Mouse (Mus musculus): Measurements from ENCODE around the gene Hsh2d. TPM values are rescaled to one million over a fixed set of nuclear protein-coding genes. Genes with fewer than 3 reads are reported as not detected.

Gene Hsh2d
- polyA plus RNA-seq, 2 experiments: 0.10 to 0.28 TPM

DNA sequence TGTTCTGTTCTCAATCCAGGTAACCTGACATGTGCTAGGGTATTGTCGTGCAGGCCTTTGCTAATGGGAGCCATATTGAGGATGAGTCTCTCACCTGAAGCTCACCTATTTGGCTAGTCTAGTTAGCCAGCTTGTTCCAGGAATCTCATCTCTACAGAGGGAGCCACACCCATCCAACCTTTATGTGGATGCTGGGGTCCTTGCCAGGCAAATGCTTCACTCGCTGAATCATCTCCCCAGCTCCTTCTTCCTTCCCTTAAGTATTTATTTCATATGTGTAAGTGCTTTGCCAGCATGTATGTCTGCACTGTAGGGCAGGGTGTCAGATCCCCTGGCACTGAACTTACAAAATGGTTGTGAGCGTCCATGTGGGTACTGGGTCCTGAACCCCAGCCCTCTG is 42.9 kb upstream of the Hsh2d start:
- Histone ChIP-seq H3K27ac (replicated peaks; ENCODE audit: low read depth, low read length) (no peak overlapping the region), H3K36me3 (ENCODE audit: control insufficient read depth, insufficient read depth, low read length) (peaks cover 96% of the 10 kb centered on the region), H3K27me3 (ENCODE audit: control insufficient read depth, insufficient read depth, low read length) (no peaks in the 10 kb centered on the region), H3K4me3 (replicated peaks; ENCODE audit: low read length) (no peak overlapping the region), H3K9ac (ENCODE audit: low read depth, low read length, severe bottlenecking) (no peak overlapping the region), H3K4me1 (ENCODE audit: control insufficient read depth, insufficient read depth, low read length) (no peaks in the 10 kb centered on the region), H3K4me2 (replicated peaks; ENCODE audit: low read depth, low read length, severe bottlenecking) (no peak overlapping the region), H3K9me3 (ENCODE audit: control insufficient read depth, low read length) (no peaks in the 10 kb centered on the region)
- WGBS: 96% methylated on average over 3 of the region's 3 CpGs
- TF ChIP-seq POLR2A (IDR thresholded peaks at IDR 0.05; ENCODE audit: borderline replicate concordance, extremely low read depth, insufficient read depth, insufficient read length): no peak
- DNase-seq (ENCODE audit: low spot score) (no peak), ATAC-seq (ENCODE audit: low FRiP score, low read depth) (no peak)

DNA sequence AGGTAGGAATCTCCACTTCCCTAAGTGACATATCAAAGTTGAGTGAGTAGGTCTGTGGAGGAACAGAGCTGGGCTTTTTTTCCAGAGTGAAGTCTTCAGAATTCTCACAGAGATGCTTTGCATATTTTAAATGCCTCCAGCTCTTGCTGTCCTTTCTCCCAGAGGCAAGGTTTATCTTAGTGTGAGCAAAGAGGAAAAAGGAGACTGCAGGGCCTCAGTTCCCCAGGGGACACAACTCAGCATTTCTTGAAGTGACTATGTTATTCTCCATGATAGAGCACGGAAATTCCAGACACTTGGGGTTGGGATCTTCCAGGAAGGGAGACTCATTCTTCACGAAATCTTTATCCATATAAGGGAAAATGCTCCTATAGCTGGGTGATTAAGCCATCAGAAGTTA is 42.2 kb upstream of the Hsh2d start:
- DNase-seq (ENCODE audit: low spot score) (no peak), ATAC-seq (ENCODE audit: low FRiP score, low read depth) (no peak)
- Histone ChIP-seq H3K9me3 (ENCODE audit: control insufficient read depth, low read length) (no peaks in the 10 kb centered on the region), H3K4me1 (ENCODE audit: control insufficient read depth, insufficient read depth, low read length) (no peaks in the 10 kb centered on the region), H3K9ac (ENCODE audit: low read depth, low read length, severe bottlenecking) (no peak overlapping the region), H3K4me2 (replicated peaks; ENCODE audit: low read depth, low read length, severe bottlenecking) (no peak overlapping the region), H3K36me3 (ENCODE audit: control insufficient read depth, insufficient read depth, low read length) (peaks cover 95% of the 10 kb centered on the region), H3K27ac (replicated peaks; ENCODE audit: low read depth, low read length) (no peak overlapping the region), H3K27me3 (ENCODE audit: control insufficient read depth, insufficient read depth, low read length) (no peaks in the 10 kb centered on the region), H3K4me3 (replicated peaks; ENCODE audit: low read length) (no peak overlapping the region)
- 90% methylated on average over 2 of the region's 2 CpGs for WGBS
- TF ChIP-seq POLR2A (IDR thresholded peaks at IDR 0.05; ENCODE audit: borderline replicate concordance, extremely low read depth, insufficient read depth, insufficient read length): no peak

DNA sequence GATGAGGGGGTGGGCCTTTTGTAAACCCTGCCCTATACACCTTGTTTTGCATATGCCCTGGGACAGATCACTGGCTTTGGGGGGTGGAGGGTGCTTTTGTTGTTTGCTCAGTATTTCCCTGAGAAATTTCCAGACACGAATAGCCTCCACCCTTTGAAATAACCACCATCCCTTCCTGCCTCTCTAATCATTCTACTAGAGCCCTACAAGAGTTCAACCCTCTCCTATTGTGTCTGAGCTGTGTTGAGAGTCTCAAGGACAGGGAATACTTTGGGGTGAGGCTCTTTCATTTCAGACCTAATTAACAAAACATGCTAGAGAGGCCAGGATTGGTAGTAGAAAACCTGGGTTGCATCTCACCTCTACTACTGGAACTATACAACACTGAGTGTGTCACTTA is 40.4 kb upstream of the Hsh2d start:
- peaks cover 84% of the 10 kb centered on the region for H3K36me3 ChIP-seq (ENCODE audit: control insufficient read depth, insufficient read depth, low read length)
- ATAC-seq (ENCODE audit: low FRiP score, low read depth) (no peak), DNase-seq (ENCODE audit: low spot score) (no peak)
- H3K4me1 ChIP-seq (ENCODE audit: control insufficient read depth, insufficient read depth, low read length): no peaks in the 10 kb centered on the region
- H3K27me3 ChIP-seq (ENCODE audit: control insufficient read depth, insufficient read depth, low read length): no peaks in the 10 kb centered on the region
- H3K4me2 ChIP-seq (replicated peaks; ENCODE audit: low read depth, low read length, severe bottlenecking): no peak overlapping the region
- H3K9me3 ChIP-seq (ENCODE audit: control insufficient read depth, low read length): no peaks in the 10 kb centered on the region
- no peak overlapping the region for H3K9ac ChIP-seq (ENCODE audit: low read depth, low read length, severe bottlenecking)
- no peak overlapping the region for H3K27ac ChIP-seq (replicated peaks; ENCODE audit: low read depth, low read length)
- 81% methylated on average over 1 of the region's 1 CpGs for WGBS
- TF ChIP-seq POLR2A (IDR thresholded peaks at IDR 0.05; ENCODE audit: borderline replicate concordance, extremely low read depth, insufficient read depth, insufficient read length): no peak
- H3K4me3 ChIP-seq (replicated peaks; ENCODE audit: low read length): no peak overlapping the region

DNA sequence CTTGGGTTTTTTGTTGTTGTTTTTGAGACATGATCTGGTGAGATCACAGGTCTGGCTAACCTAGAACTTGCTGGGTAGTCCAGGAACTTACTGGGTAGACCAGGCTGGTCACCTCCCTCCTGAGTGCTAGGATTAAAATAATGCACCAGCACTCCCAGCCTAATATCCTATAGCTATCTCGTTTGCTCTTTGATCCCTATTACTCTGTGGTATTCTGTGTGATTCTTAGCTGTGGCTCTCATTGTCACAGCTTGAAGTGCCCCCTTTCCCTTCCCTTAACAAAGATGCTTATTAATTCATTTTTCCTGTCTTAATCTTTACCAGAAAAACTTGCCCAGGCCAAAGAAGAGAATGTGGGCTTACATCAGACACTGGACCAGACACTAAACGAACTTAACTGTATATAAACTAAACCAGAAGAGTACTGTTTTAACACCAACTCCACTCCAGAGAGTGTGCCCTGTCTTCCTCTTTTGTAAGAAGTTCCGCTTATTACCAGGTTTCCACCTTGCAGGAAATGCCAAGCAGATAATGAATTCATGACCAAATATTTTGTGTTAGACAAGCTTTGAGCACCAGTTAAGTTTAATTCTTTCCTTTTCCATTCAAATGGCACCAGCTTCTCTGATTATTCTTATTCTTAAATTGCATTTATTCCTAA is 37.9 kb upstream of the Hsh2d start:
- no peaks in the 10 kb centered on the region for H3K4me1 ChIP-seq (ENCODE audit: control insufficient read depth, insufficient read depth, low read length)
- no peak overlapping the region for H3K4me2 ChIP-seq (replicated peaks; ENCODE audit: low read depth, low read length, severe bottlenecking)
- peaks cover 59% of the 10 kb centered on the region for H3K36me3 ChIP-seq (ENCODE audit: control insufficient read depth, insufficient read depth, low read length)
- no peaks in the 10 kb centered on the region for H3K27me3 ChIP-seq (ENCODE audit: control insufficient read depth, insufficient read depth, low read length)
- no peak for TF ChIP-seq POLR2A (IDR thresholded peaks at IDR 0.05; ENCODE audit: borderline replicate concordance, extremely low read depth, insufficient read depth, insufficient read length)
- H3K9me3 ChIP-seq (ENCODE audit: control insufficient read depth, low read length): no peaks in the 10 kb centered on the region
- no peak overlapping the region for H3K4me3 ChIP-seq (replicated peaks; ENCODE audit: low read length)
- no peak overlapping the region for H3K27ac ChIP-seq (replicated peaks; ENCODE audit: low read depth, low read length)
- WGBS: 81% methylated on average over 3 of the region's 3 CpGs
- DNase-seq (ENCODE audit: low spot score): no peak
- ATAC-seq (ENCODE audit: low FRiP score, low read depth): no peak
- no peak overlapping the region for H3K9ac ChIP-seq (ENCODE audit: low read depth, low read length, severe bottlenecking)

DNA sequence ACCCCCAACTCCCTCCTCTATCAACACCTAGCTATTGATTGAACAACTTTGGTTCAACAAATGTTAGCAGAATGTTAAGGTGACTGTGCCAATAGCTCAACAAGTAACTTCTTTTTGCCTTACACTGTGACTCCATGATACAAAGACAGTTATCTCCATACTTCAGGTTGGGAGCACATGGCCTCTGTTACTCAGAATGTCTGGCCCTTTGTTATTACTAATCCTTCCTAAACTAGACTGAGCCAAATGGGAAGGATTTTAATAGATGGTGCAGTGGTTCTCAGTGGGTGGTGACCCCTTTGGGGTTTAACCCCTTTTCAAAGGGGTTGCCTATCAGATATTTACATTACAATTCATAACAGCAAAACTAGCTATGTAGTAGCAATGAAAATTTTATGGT is 36.1 kb upstream of the Hsh2d start:
- H3K27me3 ChIP-seq (ENCODE audit: control insufficient read depth, insufficient read depth, low read length): no peaks in the 10 kb centered on the region
- no peak overlapping the region for H3K9ac ChIP-seq (ENCODE audit: low read depth, low read length, severe bottlenecking)
- H3K4me3 ChIP-seq (replicated peaks; ENCODE audit: low read length): no peak overlapping the region
- no peak overlapping the region for H3K27ac ChIP-seq (replicated peaks; ENCODE audit: low read depth, low read length)
- no peaks in the 10 kb centered on the region for H3K9me3 ChIP-seq (ENCODE audit: control insufficient read depth, low read length)
- TF ChIP-seq POLR2A (IDR thresholded peaks at IDR 0.05; ENCODE audit: borderline replicate concordance, extremely low read depth, insufficient read depth, insufficient read length): no peak
- ATAC-seq (ENCODE audit: low FRiP score, low read depth): no peak
- no peak overlapping the region for H3K4me2 ChIP-seq (replicated peaks; ENCODE audit: low read depth, low read length, severe bottlenecking)
- no peaks in the 10 kb centered on the region for H3K4me1 ChIP-seq (ENCODE audit: control insufficient read depth, insufficient read depth, low read length)
- DNase-seq (ENCODE audit: low spot score): no peak
- H3K36me3 ChIP-seq (ENCODE audit: control insufficient read depth, insufficient read depth, low read length): peaks cover 41% of the 10 kb centered on the region

DNA sequence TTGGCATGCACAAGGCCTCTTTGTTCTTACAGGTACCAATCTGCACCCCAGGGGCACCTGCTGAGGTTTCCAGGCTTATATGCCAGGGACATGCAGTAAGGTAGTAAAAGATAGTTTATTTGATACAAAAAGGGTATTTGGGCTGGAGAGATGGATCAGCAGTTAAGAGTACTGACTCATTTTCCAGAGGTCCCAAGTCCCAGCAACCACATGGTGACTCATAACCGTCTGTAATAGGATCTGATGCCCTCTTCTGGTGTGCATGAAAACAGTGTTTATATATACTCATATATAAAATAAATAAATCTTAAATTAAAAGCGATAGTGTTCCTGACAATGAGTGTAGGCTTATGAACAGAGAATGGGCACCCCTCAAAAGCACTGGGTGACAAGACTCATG is 31.3 kb upstream of the Hsh2d start:
- no peak for TF ChIP-seq POLR2A (IDR thresholded peaks at IDR 0.05; ENCODE audit: borderline replicate concordance, extremely low read depth, insufficient read depth, insufficient read length)

More for the DNA sequence above, 31.3 kb upstream of the Hsh2d start:
- H3K9me3 ChIP-seq (ENCODE audit: control insufficient read depth, low read length): no peaks in the 10 kb centered on the region
- H3K9ac ChIP-seq (ENCODE audit: low read depth, low read length, severe bottlenecking): no peak overlapping the region
- no peak overlapping the region for H3K4me2 ChIP-seq (replicated peaks; ENCODE audit: low read depth, low read length, severe bottlenecking)
- 91% methylated on average over 2 of the region's 2 CpGs for WGBS
- H3K4me1 ChIP-seq (ENCODE audit: control insufficient read depth, insufficient read depth, low read length): peaks cover 12% of the 10 kb centered on the region
- no peak overlapping the region for H3K27ac ChIP-seq (replicated peaks; ENCODE audit: low read depth, low read length)
- H3K27me3 ChIP-seq (ENCODE audit: control insufficient read depth, insufficient read depth, low read length): no peaks in the 10 kb centered on the region
- ATAC-seq (ENCODE audit: low FRiP score, low read depth): no peak
- no peak for DNase-seq (ENCODE audit: low spot score)
- H3K4me3 ChIP-seq (replicated peaks; ENCODE audit: low read length): no peak overlapping the region
- H3K36me3 ChIP-seq (ENCODE audit: control insufficient read depth, insufficient read depth, low read length): peaks cover 5% of the 10 kb centered on the region
